Mouse (Mus musculus): Measurements from ENCODE around the gene Pcnp. TPM values are rescaled to one million over a fixed set of nuclear protein-coding genes. Genes with fewer than 3 reads are reported as not detected.

The Pcnp gene
- total and polyA plus RNA-seq, 3 experiments = 67.4 to 177 (median 154) TPM

DNA sequence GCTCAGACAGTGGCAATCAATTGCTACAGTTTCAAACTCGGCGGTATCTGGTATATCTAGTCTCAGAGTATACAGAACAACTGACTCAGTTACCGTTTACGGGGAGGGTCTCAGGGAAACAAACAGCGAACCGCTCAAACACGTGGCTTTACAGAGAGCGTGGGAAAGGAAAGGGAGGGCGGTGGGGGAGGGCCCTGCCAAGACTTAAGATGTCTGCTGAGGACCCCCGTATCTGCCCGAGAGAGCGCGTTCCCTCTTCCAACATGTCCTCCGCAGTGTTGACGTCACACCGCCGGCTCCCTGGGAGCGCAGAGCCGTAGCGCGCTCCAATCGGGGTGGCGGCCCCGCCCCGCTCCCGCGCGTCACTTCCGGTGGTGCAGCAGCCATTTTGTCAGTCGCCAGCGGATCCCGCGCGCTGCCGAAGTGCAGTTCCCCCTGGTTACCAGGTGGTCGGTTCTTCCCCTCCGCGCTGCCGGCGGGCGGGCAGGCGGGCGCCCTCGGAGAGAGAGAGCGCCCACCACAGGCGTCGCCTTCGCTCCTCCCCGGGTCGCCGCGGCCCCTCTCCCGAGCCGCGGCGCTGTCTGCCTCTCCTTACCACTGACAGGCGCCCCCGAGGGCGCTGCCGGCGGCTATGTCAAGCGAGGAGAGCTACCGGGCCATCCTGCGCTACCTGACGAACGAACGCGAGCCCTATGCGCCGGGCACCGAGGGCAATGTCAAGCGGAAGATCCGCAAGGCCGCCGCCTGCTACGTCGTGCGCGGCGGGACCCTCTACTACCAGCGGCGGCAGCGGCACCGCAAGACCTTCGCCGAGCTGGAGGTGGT, 55.9 kb downstream of the Pcnp start, which contains the start of gene Zbtb11 (continued):
- TF ChIP-seq ETS1 (conservative IDR thresholded peaks at IDR 0.05; ENCODE audit: low read depth, low read length) = peak; percentile 60; the same call in 1 of the 2 replicates
- TF ChIP-seq MAZ (IDR thresholded peaks at IDR 0.05; ENCODE audit: low read depth, low read length) = peak; percentile 78
- TF ChIP-seq PAX5 (IDR thresholded peaks at IDR 0.05; ENCODE audit: low read length) = no peak
- no peak; the same call in 1 of the 2 replicates for TF ChIP-seq UBTF (IDR thresholded peaks at IDR 0.05; ENCODE audit: low read depth, low read length)
- peak; percentile 70; the same call in 1 of the 2 replicates for TF ChIP-seq TBP (conservative IDR thresholded peaks at IDR 0.05; ENCODE audit: low read depth, low read length)
- TF ChIP-seq MXI1 (IDR thresholded peaks at IDR 0.05; ENCODE audit: low read depth, low read length) = peak; percentile 100
- peak; percentile 81 for TF ChIP-seq NELFE (IDR thresholded peaks at IDR 0.05; ENCODE audit: low read depth, low read length)
- no peak for TF ChIP-seq CTCF (conservative IDR thresholded peaks at IDR 0.05 in 1 of 2, IDR thresholded peaks at IDR 0.05 in 1 of 2; ENCODE audit: low read depth in 2 of 2, low read length in 2 of 2)
- TF ChIP-seq JUND (conservative IDR thresholded peaks at IDR 0.05; ENCODE audit: low read depth, low read length) = no peak; the same call in 1 of the 2 replicates
- peak; percentile 36; the same call in 1 of the 2 replicates for TF ChIP-seq GABPA (IDR thresholded peaks at IDR 0.05; ENCODE audit: insufficient replicate concordance, low read depth, low read length)

DNA sequence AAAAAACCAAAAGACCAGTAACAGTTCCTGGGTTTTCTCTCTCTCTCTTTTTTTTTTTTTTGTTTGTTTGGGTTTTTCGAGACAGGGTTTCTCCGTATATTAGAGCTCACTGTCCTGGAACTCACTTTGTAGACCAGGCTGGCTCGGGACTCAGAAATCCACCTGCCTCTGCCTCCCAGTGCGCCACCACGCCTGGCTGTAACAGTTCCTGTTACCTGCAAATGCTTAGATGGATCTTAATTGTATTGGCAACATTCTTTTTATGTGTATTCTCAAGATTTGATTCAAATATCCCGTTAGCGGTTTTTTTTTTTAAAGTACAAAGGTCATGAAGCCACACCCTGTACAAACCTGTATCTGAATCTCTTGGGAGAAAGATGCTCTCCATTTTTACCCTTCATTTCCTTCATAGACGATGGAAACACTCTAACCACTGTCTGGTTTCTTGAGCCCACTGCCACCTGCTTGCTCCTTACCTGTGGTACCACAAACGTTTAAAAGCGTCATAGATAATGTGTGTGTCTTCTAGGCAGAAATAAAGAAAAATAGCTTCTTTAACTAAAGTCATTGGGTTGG, 56.8 kb downstream of the Pcnp start:
- in situ Hi-C loops (cut with MboI; ENCODE audit: low pct_ligation_motif_present, low pct_unique_long_range_greater_than_20kb, low sequenced_read_pairs) (loop anchor here (10.0 kb wide), 1 partner anchor 92 kb away; no protein-coding TSS in a partner anchor), dilution Hi-C loops (cut with MboI; ENCODE audit: extremely low pct_ligation_motif_present, extremely low pct_unique_long_range_greater_than_20kb, low sequenced_read_pairs) (no loop called here)
- Histone ChIP-seq H3K4me2 (ENCODE audit: insufficient read depth, low read depth, poor library complexity, severe bottlenecking) (peak overlapping the region; percentile 70), H3K4me3 (replicated peaks in 1 of 3; ENCODE audit: low read depth in 2 of 3, low read length in 2 of 3, poor library complexity in 1 of 3) (peak overlapping the region; percentile 36 to 98 (median 65)), H3K36me3 (replicated peaks in 1 of 2; ENCODE audit: control insufficient read depth in 1 of 2, insufficient read depth in 1 of 2, low read length in 1 of 2) (peaks cover 26 to 56% of the 10 kb centered on the region in 2 experiments), H3K9me3 (replicated peaks; ENCODE audit: low read length) (no peaks in the 10 kb centered on the region), H3K79me2 (replicated peaks; ENCODE audit: control insufficient read depth, extremely low read depth, insufficient read depth, poor library complexity, severe bottlenecking) (peaks cover 82% of the 10 kb centered on the region), H3K27ac (ENCODE audit: insufficient read depth, low read depth) (peak overlapping the region; percentile 63; the same call in 1 of the 2 replicates), H3K9ac (ENCODE audit: insufficient read depth, low read depth) (peak overlapping the region; percentile 63), H3K27me3 (replicated peaks) (no peaks in the 10 kb centered on the region), H3K4me1 (ENCODE audit: control insufficient read depth in 1 of 2, insufficient read depth in 2 of 2) (peaks cover 3 to 57% of the 10 kb centered on the region in 2 experiments)
- TF ChIP-seq MAZ (IDR thresholded peaks at IDR 0.05; ENCODE audit: low read depth, low read length) (no peak), RAD21 (IDR thresholded peaks at IDR 0.05; ENCODE audit: low read depth, low read length) (no peak), ZNF384 (IDR thresholded peaks at IDR 0.05; ENCODE audit: low read depth, low read length) (peak; percentile 53; the same call in 1 of the 2 replicates), CHD2 (IDR thresholded peaks at IDR 0.05; ENCODE audit: low read length) (no peak; the same call in 1 of the 2 replicates), EP300 (IDR thresholded peaks at IDR 0.05; ENCODE audit: low read length) (no peak), UBTF (IDR thresholded peaks at IDR 0.05; ENCODE audit: low read depth, low read length) (no peak), POLR2AphosphoS2 (IDR thresholded peaks at IDR 0.05; ENCODE audit: low read depth, low read length) (peak; percentile 44; the same call in 1 of the 2 replicates), USF2 (conservative IDR thresholded peaks at IDR 0.05; ENCODE audit: low read depth, low read length) (no peak), CTCF (conservative IDR thresholded peaks at IDR 0.05 in 1 of 2, IDR thresholded peaks at IDR 0.05 in 1 of 2; ENCODE audit: low read depth in 2 of 2, low read length in 2 of 2) (no peak), RCOR1 (conservative IDR thresholded peaks at IDR 0.05; ENCODE audit: low read depth, low read length) (no peak), NRF1 (IDR thresholded peaks at IDR 0.05; ENCODE audit: low read depth, low read length) (no peak), TCF12 (IDR thresholded peaks at IDR 0.05; ENCODE audit: low read depth, low read length) (no peak), MAFK (IDR thresholded peaks at IDR 0.05; ENCODE audit: insufficient replicate concordance, low read length) (no peak; the same call in 1 of the 2 replicates), NELFE (IDR thresholded peaks at IDR 0.05; ENCODE audit: low read depth, low read length) (no peak; the same call in 1 of the 2 replicates), HCFC1 (IDR thresholded peaks at IDR 0.05; ENCODE audit: low read depth, low read length) (no peak), TBP (conservative IDR thresholded peaks at IDR 0.05; ENCODE audit: low read depth, low read length) (no peak), ZMIZ1 (IDR thresholded peaks at IDR 0.05; ENCODE audit: low read depth, low read length) (peak; percentile 46; the same call in 1 of the 2 replicates), MAX (IDR thresholded peaks at IDR 0.05; ENCODE audit: low read length) (no peak), E2F4 (IDR thresholded peaks at IDR 0.05; ENCODE audit: insufficient replicate concordance, low read depth, low read length) (no peak), JUN (IDR thresholded peaks at IDR 0.05; ENCODE audit: insufficient read depth, low read depth, low read length) (no peak), POLR2A (IDR thresholded peaks at IDR 0.05; ENCODE audit: low read depth, low read length) (peak; percentile 54; the same call in 1 of the 2 replicates), GABPA (IDR thresholded peaks at IDR 0.05; ENCODE audit: insufficient replicate concordance, low read depth, low read length) (no peak), ELF1 (IDR thresholded peaks at IDR 0.05; ENCODE audit: low read depth, low read length) (no peak), MEF2A (IDR thresholded peaks at IDR 0.05; ENCODE audit: borderline replicate concordance, low read depth, low read length) (no peak), IRF4 (IDR thresholded peaks at IDR 0.05; ENCODE audit: low read depth, low read length) (no peak), MXI1 (IDR thresholded peaks at IDR 0.05; ENCODE audit: low read depth, low read length) (no peak), CHD1 (IDR thresholded peaks at IDR 0.05; ENCODE audit: low read depth, low read length) (no peak)
- DNase-seq (ENCODE audit: extremely low read depth) = peak; percentile 63
